In genomic region chr3:60081648-60082047, GRCm38 (mm10) we compare ENCODE assay signal across 11 mouse cellular contexts. TPM values are rescaled to one million over a fixed set of nuclear protein-coding genes. Genes with fewer than 3 reads are reported as not detected.
DNase-seq lines count a peak whose midpoint lies in the region; ATAC-seq lines count a peak whose summit lies in the region.
"Had no signal": no experiment of that assay in that cellular context is flagged by ENCODE, and none has a peak within 500 bp of the region (broad histone marks: within the 10 kb centered on the region; RNA-seq: fewer than 3 reads in every experiment).

Gene Sucnr1 (plus strand): TSS chr3:60081869.

- H3K36me3 ChIP-seq in midbrain, embryonic 11.5 days (ENCODE audit: control insufficient read depth, insufficient read depth, low read length) = no peaks in the 10 kb centered on the region
- H3K36me3 ChIP-seq in midbrain, embryonic 10.5 days = no peaks in the 10 kb centered on the region

- H3K9ac ChIP-seq in midbrain, embryonic 11.5 days (ENCODE audit: low read length) = no peak within 1 kb of the TSS
- H3K9ac ChIP-seq: liver, embryonic 14.5 days had no signal

- H3K4me2 ChIP-seq in midbrain, embryonic 11.5 days = no peak within 1 kb of the TSS

- peak; percentile 90 for ATAC-seq in midbrain, embryonic 11.5 days (ENCODE audit: low FRiP score)

- H3K9me3 ChIP-seq in midbrain, embryonic 11.5 days (ENCODE audit: control insufficient read depth, low read length) = no peaks in the 10 kb centered on the region
- no peaks in the 10 kb centered on the region for H3K9me3 ChIP-seq in midbrain, embryonic 10.5 days (replicated peaks)

- H3K4me1 ChIP-seq in midbrain, embryonic 11.5 days (ENCODE audit: control insufficient read depth, insufficient read depth, low read length) = no peaks in the 10 kb centered on the region
- 0 out of 2 replicates have a peak, but pooled peaks cover 5% of the 10 kb centered on the region for H3K4me1 ChIP-seq in midbrain, embryonic 10.5 days

- no peak within 1 kb of the TSS for H3K4me3 ChIP-seq in midbrain, embryonic 11.5 days (ENCODE audit: low read depth, low read length)
- H3K4me3 ChIP-seq in midbrain, embryonic 10.5 days = no peak within 1 kb of the TSS
- H3K4me3 ChIP-seq: layer of hippocampus, adult 2 months had no signal

- no peak within 1 kb of the TSS for H3K27ac ChIP-seq in midbrain, embryonic 11.5 days (ENCODE audit: low read depth, low read length)
- no peak within 1 kb of the TSS for H3K27ac ChIP-seq in midbrain, embryonic 10.5 days (replicated peaks)
- H3K27ac ChIP-seq: layer of hippocampus, adult 2 months; liver, embryonic 14.5 days had no signal

- H3K27me3 ChIP-seq in midbrain, embryonic 11.5 days (ENCODE audit: control insufficient read depth, insufficient read depth, low read length) = no peaks in the 10 kb centered on the region
- H3K27me3 ChIP-seq in midbrain, embryonic 10.5 days (ENCODE audit: low read depth, poor library complexity, severe bottlenecking) = no peaks in the 10 kb centered on the region

- DNase-seq in cerebellum, postnatal 10 days = peak; percentile 66 to 70
- DNase-seq in cerebellum, adult 11-12 months = no peak
- no peak for DNase-seq in midbrain, embryonic 11.5 days (ENCODE audit: low spot score, missing footprints)
- DNase-seq in midbrain, embryonic 10.5 days (ENCODE audit: low spot score) = no peak
- peak; percentile 55 to 75 for DNase-seq in kidney, adult 8-10 months
- DNase-seq in skeletal muscle tissue, adult 2 months (ENCODE audit: low read depth, low spot score) = peak; percentile 18
- DNase-seq in urinary bladder, adult 2 months (ENCODE audit: low spot score) = no peak
- DNase-seq in lung, postnatal 25 days (ENCODE audit: low spot score) = no peak

- WGBS in midbrain, embryonic 11.5 days = 54% methylated on average over 4 of the region's 4 CpGs
- WGBS in midbrain, embryonic 10.5 days = 67% methylated on average over 4 of the region's 4 CpGs

RNA-seq across cellular contexts. Expression of gene Sucnr1, which starts in this region (rescaled TPM):
- polyA plus RNA-seq in midbrain, embryonic 11.5 days (2014; fragmentation: Nextera tagmentation; extraction: Ambion mirVana) = 0.14 and 0.18 TPM in 2 replicates
- polyA plus RNA-seq in midbrain, embryonic 10.5 days (2016; fragmentation: Nextera tagmentation; extraction: Ambion mirVana) = not detected in 2 replicates
- 0.53 and 0.67 TPM in 2 replicates for polyA plus RNA-seq in urinary bladder, adult 2 months (2012; rRNA removed)
- polyA plus RNA-seq: C2C12 had no signal

Comparison
In these comparisons a context has a peak if more than half of its experiments do, and no peak if none do; other contexts are left out.
1. DNase-seq: peak in cerebellum, postnatal 10 days (2 of 2), kidney, adult 8-10 months (2 of 2) and skeletal muscle tissue, adult 2 months (single experiment); none in cerebellum, adult 11-12 months (single experiment), midbrain, embryonic 11.5 days (single experiment), midbrain, embryonic 10.5 days (single experiment), urinary bladder, adult 2 months (single experiment) and lung, postnatal 25 days (single experiment).
2. Peak in ATAC-seq in midbrain, embryonic 11.5 days; RNA of the gene not detected or under 1 TPM.